Mouse (Mus musculus): ENCODE results near the gene Rere. TPM values are rescaled to one million over a fixed set of nuclear protein-coding genes. Genes with fewer than 3 reads are reported as not detected.
"Not testable (repeated sequence)": the region's sequence is repeated elsewhere in the genome, so short reads cannot be mapped to it uniquely, and the experiment has no call there.

Gene Rere
- polyA plus RNA-seq, 1 experiment: 82.1 TPM

GRCm38 (mm10) chr4:150528426-150528825 lies 247.0 kb downstream of the Rere start:
- TF ChIP-seq POLR2A (IDR thresholded peaks at IDR 0.05; ENCODE audit: borderline replicate concordance, extremely low read depth, insufficient read depth, insufficient read length, poor library complexity, severe bottlenecking) (no peak), CTCF (IDR thresholded peaks at IDR 0.05; ENCODE audit: borderline replicate concordance, extremely low read depth, insufficient read depth, insufficient read length) (no peak)

DNA sequence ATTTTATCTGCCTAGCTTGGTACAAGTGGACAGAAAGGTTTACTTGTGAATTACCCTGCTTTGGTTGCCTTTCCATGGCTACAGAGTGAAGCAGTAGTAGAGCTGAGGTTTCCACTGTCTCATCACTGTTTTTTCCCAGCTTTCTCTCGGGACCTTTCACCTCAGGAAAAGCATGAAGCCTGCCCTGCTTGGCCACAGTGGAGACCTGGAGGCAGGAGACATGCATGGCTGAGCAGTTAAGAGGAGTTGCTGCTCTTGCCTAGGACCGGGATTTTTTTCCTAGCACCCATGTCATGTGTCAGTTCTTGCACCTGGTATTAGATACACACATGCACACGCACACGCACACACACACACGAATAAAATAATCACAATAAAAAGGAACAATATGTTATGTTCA lies 247.4 kb downstream of the Rere start:
- TF ChIP-seq CTCF (IDR thresholded peaks at IDR 0.05; ENCODE audit: borderline replicate concordance, extremely low read depth, insufficient read depth, insufficient read length): no peak
- no peak for TF ChIP-seq POLR2A (IDR thresholded peaks at IDR 0.05; ENCODE audit: borderline replicate concordance, extremely low read depth, insufficient read depth, insufficient read length, poor library complexity, severe bottlenecking)
- DNase-seq (ENCODE audit: low read depth): no peak

More at GRCm38 (mm10) chr4:150528426-150528825, 247.0 kb downstream of the Rere start:
- DNase-seq (ENCODE audit: low read depth): no peak

DNA sequence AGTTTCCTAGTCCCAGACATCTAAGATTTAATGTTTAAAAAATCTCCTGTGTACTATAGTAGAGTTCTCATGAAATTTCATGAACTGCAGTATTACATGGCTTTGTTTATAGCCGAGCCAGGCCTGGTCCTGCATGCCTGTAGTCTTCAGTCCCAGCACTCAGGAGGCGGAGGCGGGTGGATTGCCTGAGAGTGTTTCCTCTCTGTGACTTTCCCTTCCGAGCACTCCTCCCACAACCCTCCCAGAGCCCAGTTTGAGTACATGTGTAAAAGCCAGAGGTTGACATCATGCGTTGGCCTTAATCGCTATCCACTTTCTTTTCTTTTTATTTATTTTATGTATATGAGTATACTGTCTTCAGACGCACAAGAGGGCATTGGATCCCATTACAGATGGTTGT lies 250.4 kb downstream of the Rere start:
- DNase-seq (ENCODE audit: low read depth): no peak
- no peak for TF ChIP-seq POLR2A (IDR thresholded peaks at IDR 0.05; ENCODE audit: borderline replicate concordance, extremely low read depth, insufficient read depth, insufficient read length, poor library complexity, severe bottlenecking)
- no peak for TF ChIP-seq CTCF (IDR thresholded peaks at IDR 0.05; ENCODE audit: borderline replicate concordance, extremely low read depth, insufficient read depth, insufficient read length)

- peak; percentile 43 for DNase-seq (ENCODE audit: low read depth)
- TF ChIP-seq POLR2A (IDR thresholded peaks at IDR 0.05; ENCODE audit: borderline replicate concordance, extremely low read depth, insufficient read depth, insufficient read length, poor library complexity, severe bottlenecking) (no peak), CTCF (IDR thresholded peaks at IDR 0.05; ENCODE audit: borderline replicate concordance, extremely low read depth, insufficient read depth, insufficient read length) (no peak)
Measured at GRCm38 (mm10) chr4:150536821-150537510, 255.5 kb downstream of the Rere start.

DNA sequence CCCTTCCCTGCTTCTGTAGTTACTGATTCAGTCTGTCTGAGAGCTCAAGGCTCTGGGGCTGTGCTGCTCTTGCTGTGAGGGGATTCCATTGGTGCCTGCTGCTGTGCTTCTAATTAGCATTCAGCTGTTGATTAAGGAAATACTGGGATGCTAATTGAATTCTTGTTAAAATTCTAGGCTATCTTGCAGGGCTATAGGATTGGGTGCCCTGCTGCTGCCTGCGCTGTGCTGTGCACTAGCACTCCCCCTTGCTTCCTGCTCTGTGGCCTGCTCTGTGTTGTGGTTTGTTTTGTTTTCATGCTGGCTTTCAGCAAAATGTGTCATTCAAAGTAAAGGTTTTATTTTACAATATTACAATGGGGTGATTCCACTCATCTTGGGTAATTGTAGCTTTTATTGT lies 258.4 kb downstream of the Rere start:
- DNase-seq (ENCODE audit: low read depth): peak; percentile 88
- no peak for TF ChIP-seq CTCF (IDR thresholded peaks at IDR 0.05; ENCODE audit: borderline replicate concordance, extremely low read depth, insufficient read depth, insufficient read length)
- TF ChIP-seq POLR2A (IDR thresholded peaks at IDR 0.05; ENCODE audit: borderline replicate concordance, extremely low read depth, insufficient read depth, insufficient read length, poor library complexity, severe bottlenecking): no peak

- TF ChIP-seq CTCF (IDR thresholded peaks at IDR 0.05; ENCODE audit: borderline replicate concordance, extremely low read depth, insufficient read depth, insufficient read length) (no peak), POLR2A (IDR thresholded peaks at IDR 0.05; ENCODE audit: borderline replicate concordance, extremely low read depth, insufficient read depth, insufficient read length, poor library complexity, severe bottlenecking) (no peak)
- DNase-seq (ENCODE audit: low read depth): peak; percentile 66
Measured at GRCm38 (mm10) chr4:150540392-150541094, 259.1 kb downstream of the Rere start.

DNA sequence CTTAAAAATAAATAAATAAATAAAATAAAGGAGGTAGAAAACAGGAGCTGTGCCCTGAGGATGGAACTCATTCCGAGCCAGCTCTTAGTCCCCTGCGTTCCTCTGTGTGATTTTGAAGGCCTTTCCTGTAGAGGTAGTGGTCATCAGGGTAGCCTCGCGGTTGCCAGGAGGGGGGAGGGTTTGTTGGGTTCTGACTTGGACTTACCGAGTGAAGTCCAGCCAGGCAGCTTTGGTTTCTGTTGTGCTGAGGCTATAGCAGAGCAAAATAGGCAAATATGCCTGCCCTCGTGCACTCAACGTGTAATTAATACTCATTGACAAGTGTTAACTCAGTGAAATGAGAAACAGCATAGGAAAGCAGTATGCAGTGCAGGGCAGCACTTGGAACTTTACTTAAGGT lies 262.8 kb downstream of the Rere start:
- TF ChIP-seq POLR2A (IDR thresholded peaks at IDR 0.05; ENCODE audit: borderline replicate concordance, extremely low read depth, insufficient read depth, insufficient read length, poor library complexity, severe bottlenecking): no peak
- no peak for TF ChIP-seq CTCF (IDR thresholded peaks at IDR 0.05; ENCODE audit: borderline replicate concordance, extremely low read depth, insufficient read depth, insufficient read length)
- no peak for DNase-seq (ENCODE audit: low read depth)

DNA sequence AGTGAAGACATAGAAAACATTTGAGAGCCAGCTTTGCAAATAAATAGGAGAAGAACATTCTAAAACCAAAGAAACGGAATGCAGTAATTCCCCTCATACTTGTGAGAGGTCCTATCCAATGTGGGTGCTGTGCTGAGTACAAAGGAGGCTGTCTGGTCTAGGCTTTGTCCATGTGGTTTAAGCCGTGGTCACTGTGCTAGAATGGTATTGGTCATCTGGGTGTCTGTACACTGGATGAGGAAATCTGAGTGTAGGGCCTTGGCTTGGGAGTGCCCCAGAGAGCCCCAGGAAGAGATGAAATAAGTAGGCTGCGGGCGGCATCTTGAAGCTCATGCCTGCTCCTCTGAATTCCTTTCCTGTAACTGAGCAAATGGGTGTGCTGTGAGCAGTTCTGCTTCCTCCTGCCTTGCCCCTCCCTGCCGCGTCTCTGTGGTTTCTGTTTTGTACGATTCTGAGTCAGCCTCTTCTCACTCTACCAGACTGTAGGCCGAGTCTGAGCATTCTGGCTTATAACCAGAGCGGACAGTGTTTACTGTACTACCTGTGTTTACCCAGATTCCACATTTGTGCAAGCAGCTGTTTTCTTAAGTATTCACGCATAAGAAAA lies 263.3 kb downstream of the Rere start:
- DNase-seq (ENCODE audit: low read depth): no peak
- TF ChIP-seq POLR2A (IDR thresholded peaks at IDR 0.05; ENCODE audit: borderline replicate concordance, extremely low read depth, insufficient read depth, insufficient read length, poor library complexity, severe bottlenecking) (no peak), CTCF (IDR thresholded peaks at IDR 0.05; ENCODE audit: borderline replicate concordance, extremely low read depth, insufficient read depth, insufficient read length) (no peak)

DNA sequence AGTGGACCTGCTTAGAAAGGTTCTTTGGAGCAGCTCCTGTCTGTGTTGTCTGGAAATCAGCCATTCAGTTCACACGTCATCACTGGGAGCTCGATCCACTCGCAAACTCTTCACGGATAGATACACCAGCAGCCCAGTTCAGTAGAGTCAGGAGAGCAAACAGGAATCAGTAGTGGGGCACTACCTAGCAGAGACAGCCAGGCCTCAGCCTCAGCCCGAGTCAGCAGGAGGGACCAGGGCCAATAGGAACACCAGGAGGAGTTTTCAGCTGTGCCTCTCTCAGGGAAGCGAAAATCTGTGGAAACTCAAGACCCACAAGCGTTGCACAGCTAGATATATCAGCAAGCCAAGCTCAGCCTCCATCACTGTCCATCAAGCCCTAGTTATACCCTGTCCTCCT lies 264.3 kb downstream of the Rere start:
- no peak for DNase-seq (ENCODE audit: low read depth)
- TF ChIP-seq CTCF (IDR thresholded peaks at IDR 0.05; ENCODE audit: borderline replicate concordance, extremely low read depth, insufficient read depth, insufficient read length): no peak
- no peak for TF ChIP-seq POLR2A (IDR thresholded peaks at IDR 0.05; ENCODE audit: borderline replicate concordance, extremely low read depth, insufficient read depth, insufficient read length, poor library complexity, severe bottlenecking)

- not testable (repeated sequence) for DNase-seq (ENCODE audit: low read depth)
Measured at GRCm38 (mm10) chr4:150546296-150546695, 264.9 kb downstream of the Rere start.

- DNase-seq (ENCODE audit: low read depth): no peak
Measured at GRCm38 (mm10) chr4:150549393-150549792, 267.9 kb downstream of the Rere start.

More at GRCm38 (mm10) chr4:150549393-150549792, 267.9 kb downstream of the Rere start:
- TF ChIP-seq POLR2A (IDR thresholded peaks at IDR 0.05; ENCODE audit: borderline replicate concordance, extremely low read depth, insufficient read depth, insufficient read length, poor library complexity, severe bottlenecking) (no peak), CTCF (IDR thresholded peaks at IDR 0.05; ENCODE audit: borderline replicate concordance, extremely low read depth, insufficient read depth, insufficient read length) (no peak)
